Mouse (Mus musculus) neutrophil, adult 65 days (primary cell): ENCODE results near the gene 4930502E18Rik. TPM values are rescaled to one million over a fixed set of nuclear protein-coding genes. Genes with fewer than 3 reads are reported as not detected.

Experiments used
- total RNA-seq: library from RNA; stranded (reverse); gene quantifications from 2 replicates; pipeline ENCODE4 v1.2.4, GENCODE M21; 2023

Gene 4930502E18Rik
- not detected in 2 replicates for total RNA-seq

DNA sequence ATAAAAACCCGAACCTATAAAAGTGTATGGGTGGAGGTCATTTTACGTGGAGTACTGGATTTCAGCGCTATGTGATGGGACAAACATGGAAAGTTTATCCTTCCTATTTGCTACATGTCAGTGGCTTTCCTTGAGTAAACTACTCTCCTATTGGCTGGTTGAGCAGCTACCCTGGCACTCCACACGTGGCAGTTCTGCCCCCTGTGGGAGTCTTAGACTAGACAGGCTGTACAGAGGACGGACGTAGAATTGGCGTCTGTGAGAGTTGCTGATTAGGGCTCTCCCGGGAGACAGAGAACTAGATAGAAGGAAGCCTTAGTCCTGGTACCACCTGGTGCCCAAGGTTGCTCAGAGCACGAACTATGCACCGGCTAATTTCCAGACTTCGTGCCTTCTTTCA is at the start of gene 4930502E18Rik:
TSS of gene 4930502E18Rik (plus strand) at position 231 of the 400 bp plus-strand sequence.

GRCm38 (mm10) chrX:53757736-53758135 is 33.1 kb downstream of the 4930502E18Rik start, which contains the start of gene 1700013H16Rik:
Gene 1700013H16Rik, minus strand, starts transcription at chrX:53757831.

GRCm38 (mm10) chrX:53776276-53776675 is 51.6 kb downstream of the 4930502E18Rik start, which contains the start of gene Zfp36l3:
Gene Zfp36l3, minus strand, starts transcription at chrX:53776394.

Other genes with a start within 250 kb of the 4930502E18Rik start
- gene Rtl8c, start 116.8 kb upstream of the 4930502E18Rik start, total RNA-seq: not detected in 2 replicates
- gene Gm14597, start 115.8 kb upstream of the 4930502E18Rik start, total RNA-seq: not detected in 2 replicates
- gene Rtl8a, start 81.1 kb upstream of the 4930502E18Rik start, total RNA-seq: 7.7 and 8.3 TPM in 2 replicates
- 4.6 and 5.8 TPM in 2 replicates for gene Rtl8b, start 54.4 kb upstream of the 4930502E18Rik start, total RNA-seq
- gene 1700013H16Rik, start 33.0 kb downstream of the 4930502E18Rik start, total RNA-seq: not detected in 2 replicates
- not detected in 2 replicates for gene Zfp36l3, start 51.6 kb downstream of the 4930502E18Rik start, total RNA-seq
- 1.0 TPM in 1 of 2 replicates, not detected in the other for gene Xlr, start 72.9 kb downstream of the 4930502E18Rik start, total RNA-seq